Mouse (Mus musculus) c-Kit-positive CD71-negative TER-119-negative erythroid progenitor cells, embryonic 14.5 days (primary cell): ENCODE measurements around the gene Mymx.
A peak's percentile ranks its signal among the peaks of the same experiment; 100 is the strongest.

Source experiments
- DNase-seq: peaks from one replicate; pipeline ENCODE4 v3.0.0-alpha.2; 2013; ENCODE audit warnings: low read depth

Mymx gene

DNA sequence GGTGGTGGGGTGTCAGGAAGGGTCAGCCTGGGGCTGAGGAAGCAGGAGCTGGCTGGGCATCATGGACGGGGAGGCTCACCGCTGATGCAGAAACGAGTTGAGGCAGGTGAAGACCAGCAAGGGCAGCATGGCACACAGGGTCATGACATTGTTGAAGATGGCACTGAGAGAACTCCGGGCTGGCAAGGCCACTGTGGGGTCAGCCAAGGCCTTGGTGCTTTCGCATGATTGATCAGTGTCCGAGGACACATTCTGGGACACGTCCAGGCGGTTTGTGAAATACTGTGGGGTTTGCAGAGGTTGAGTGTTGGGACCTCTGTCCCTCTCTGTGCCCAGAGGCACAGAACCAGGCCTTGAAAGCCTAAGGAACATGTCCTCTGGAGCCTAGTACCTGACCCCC, 12.1 kb downstream of the Mymx start:
- no peak for DNase-seq

DNA sequence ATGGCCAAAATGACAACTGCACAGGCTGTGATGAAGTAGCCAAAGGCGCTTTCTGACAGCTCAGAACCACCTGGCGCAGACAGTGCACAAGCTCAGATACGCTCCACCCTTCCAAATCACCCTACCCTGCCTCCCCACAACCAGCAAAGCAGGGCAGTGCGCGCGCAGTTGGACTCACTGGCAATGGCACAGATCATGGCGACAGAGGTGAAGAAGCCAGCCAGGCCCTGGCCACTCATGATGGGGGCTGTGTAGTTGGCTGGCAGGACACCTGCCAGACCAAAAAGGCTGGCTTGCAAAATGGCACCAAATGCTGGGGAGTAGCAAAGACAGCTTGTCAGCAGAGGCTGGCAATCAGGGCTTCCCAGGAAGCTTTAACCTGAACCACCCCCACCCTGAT, 12.7 kb downstream of the Mymx start:
- no peak for DNase-seq

GRCm38 (mm10) chr17:45588370-45588769, 13.5 kb downstream of the Mymx start:
- DNase-seq, result no peak

- no peak for DNase-seq
Observed at GRCm38 (mm10) chr17:45586449-45586837, 15.5 kb downstream of the Mymx start.

GRCm38 (mm10) chr17:45585725-45586448, 16.0 kb downstream of the Mymx start:
- no peak for DNase-seq

- DNase-seq, result no peak
Observed at GRCm38 (mm10) chr17:45584939-45585678, 16.8 kb downstream of the Mymx start.

DNA sequence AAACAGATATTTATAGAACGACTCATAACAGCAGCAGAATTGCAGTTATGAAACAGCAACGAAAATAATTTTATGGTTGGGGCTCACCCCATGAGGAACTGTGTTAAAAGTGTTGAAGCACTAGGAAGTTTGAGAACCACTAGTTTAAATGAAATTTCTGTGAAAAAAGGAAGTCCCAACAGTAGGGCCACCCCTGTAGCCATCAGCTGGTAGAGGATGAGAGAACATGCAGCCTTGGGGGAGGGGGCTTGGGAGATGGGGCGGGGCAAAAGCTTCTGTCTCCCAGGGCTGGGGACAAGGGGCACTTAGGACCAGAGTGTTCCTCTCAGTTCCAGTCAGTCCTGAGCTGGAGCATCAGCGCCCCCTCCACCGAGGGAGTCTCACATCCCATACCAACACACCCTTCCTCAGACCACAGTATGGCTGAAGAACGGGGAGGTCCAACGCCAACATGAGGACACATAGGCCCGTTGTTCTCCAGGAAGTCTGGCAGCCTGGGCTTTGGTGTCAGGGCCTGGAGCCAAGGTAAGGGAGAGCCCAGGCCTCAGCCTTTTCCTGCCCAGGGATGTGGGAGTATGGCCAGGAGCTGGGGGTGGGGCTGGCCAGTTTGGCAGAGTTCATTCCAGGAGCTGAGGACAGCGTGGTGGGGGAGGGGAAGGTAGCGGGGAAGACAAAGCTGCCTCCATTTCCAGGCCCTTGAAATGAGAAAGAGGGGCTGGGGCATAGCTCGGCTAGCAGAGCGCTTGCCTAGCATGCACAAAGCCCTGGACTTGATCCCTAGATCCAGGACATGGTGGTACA, 17.6 kb downstream of the Mymx start:
- DNase-seq, result no peak

DNA sequence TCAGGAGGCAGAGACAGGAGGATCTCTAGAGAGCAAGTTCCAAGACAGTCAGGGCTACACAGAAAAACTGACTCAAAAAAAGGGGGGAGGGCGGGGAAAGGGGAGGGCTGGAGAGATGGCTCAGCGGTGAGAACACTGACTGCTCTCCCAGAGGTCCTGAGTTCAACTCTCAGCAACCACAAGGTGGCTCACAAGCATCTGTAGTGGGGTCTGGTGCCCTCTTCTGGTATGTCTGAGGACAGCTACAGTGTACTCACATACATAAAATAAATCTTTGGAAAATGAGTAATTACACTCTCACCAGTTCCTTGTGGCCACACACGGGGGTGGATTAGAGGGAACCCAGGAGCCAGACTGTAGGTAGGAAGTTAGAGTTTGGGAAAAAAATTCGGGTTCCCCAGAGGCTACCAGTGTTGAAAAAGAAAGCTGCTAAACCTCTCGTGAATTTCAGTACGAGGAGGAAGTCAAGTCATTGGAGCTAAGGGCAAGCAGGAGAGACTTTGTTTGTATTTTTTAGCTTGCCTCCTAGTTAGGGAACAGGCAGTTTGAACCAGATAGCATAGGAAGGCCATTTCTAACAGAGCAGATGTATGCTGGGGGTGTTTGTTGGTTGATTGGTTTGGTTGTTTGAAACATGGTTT, 19.1 kb downstream of the Mymx start:
- DNase-seq, result no peak

GRCm38 (mm10) chr17:45582188-45582587, 19.7 kb downstream of the Mymx start:
- no peak for DNase-seq

DNA sequence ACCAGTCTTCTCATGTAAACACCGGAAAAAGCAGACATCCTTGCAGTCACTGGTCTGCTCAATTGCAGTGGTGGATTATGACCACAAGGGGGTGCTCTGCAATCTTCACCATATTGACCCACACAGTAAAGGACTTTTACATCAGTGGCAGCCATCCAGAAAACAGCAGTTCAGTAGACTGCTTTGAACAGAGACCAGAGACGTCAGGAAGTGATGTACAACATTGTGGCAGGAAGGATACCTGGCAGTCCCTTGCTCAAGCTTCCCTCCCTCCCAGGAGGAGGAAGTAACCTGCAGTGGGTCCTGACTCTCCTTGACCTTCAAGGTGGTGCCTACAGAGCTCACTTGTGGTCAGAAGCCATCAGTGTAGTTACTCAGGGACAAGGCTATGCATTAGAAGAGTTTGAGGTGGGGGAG, 20.3 kb downstream of the Mymx start:
- peak; percentile 80 for DNase-seq

DNA sequence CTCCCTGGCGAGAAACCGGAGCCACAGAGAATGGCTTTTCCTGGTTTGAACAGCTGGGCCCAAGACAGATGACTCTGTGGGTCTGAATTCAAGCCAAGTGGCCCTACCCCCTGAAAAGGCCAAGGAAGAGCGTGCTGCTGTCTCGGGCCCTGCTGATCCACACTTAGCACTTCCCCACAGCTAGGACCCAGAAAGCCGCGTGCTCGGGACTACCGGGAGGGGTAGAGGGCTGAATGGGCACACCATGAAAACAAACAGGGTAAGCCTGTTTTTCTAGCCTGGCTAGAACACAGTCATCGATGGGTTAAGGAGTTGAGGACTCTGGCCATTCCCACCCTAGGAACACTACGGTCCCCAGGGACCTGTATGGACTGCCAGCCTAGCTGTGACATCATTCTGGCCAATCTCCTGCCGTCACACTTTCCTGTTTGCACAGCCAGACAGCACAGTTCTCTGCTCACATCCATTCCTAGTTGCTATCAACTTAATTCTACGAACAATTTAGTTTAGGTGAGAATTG, 20.9 kb downstream of the Mymx start:
- DNase-seq, result no peak

GRCm38 (mm10) chr17:45579554-45579953, 22.3 kb downstream of the Mymx start:
- no peak for DNase-seq

DNA sequence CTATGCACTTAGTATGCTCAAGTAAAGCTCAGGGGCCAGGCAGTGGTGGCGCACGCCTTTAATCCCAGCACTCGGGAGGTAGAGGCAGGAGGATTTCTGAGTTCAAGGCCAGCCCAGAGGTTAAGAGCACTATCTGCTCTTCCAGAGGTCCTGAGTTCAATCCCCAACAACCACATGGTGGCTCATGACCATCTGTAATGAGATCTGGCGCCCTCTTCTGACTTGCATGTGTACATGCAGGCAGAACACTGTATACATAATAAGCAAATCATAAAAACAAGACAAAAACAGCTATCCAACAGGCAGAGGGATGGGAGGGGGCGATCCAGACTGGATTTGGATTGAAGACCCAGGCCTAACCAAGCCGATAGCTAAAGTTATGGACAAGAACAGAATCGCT, 23.1 kb downstream of the Mymx start:
- no peak for DNase-seq

DNA sequence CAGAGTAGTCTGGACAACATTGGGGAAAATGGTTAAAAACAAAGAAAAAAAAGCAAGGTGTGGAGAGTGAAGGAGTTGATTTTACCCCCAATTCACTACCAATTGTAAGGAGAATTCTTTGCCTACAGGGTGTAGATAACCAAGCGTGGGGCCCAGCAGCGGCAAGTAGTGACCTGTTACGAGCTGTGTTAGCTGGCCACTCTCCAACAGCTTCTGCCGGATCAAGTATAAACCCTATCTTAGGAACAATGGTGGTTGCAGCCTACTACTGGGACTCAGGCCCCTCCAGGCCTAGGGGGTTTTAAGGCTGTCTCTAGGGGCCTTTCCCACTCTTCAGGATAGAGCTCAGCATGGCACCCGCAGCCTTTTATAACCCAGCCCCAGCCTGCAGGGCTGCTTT, 23.7 kb downstream of the Mymx start:
- DNase-seq, result no peak

GRCm38 (mm10) chr17:45575123-45575897, 26.6 kb downstream of the Mymx start:
- DNase-seq, result no peak

GRCm38 (mm10) chr17:45574129-45574761, 27.7 kb downstream of the Mymx start:
- DNase-seq, result no peak

DNA sequence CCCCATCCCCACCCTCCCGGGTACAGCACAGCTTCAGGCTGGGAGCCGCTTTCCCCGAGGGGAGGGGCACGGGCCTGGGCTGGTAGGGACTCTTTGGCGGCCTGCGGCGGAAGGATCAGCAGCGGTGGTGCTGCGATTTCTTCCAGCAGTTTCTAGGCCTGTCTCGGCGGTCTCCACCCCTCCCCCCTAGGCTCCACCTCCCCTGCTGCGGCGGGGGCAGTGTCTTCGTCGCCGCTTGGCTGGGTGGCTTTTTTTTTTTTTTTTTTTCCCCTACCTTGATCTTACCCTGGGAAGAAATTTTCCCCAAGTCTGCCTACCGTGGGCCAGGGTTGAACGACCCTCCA, 28.1 kb downstream of the Mymx start:
- peak; percentile 88 for DNase-seq

GRCm38 (mm10) chr17:45573087-45573779, 28.7 kb downstream of the Mymx start, which contains the start of gene Hsp90ab1:
TSS of gene Hsp90ab1 (minus strand) at chr17:45573271.
- peak; percentile 95 for DNase-seq

GRCm38 (mm10) chr17:45572103-45573086, 29.5 kb downstream of the Mymx start:
- no peak for DNase-seq
